Mouse (Mus musculus) ovary, postnatal 36 days (tissue): ENCODE results near the gene Vrk1.

Source experiments
- DNase-seq: peaks from one replicate; pipeline ENCODE4 v3.0.0; 2022; ENCODE audit warnings: low spot score, mixed read lengths

Gene Vrk1

DNA sequence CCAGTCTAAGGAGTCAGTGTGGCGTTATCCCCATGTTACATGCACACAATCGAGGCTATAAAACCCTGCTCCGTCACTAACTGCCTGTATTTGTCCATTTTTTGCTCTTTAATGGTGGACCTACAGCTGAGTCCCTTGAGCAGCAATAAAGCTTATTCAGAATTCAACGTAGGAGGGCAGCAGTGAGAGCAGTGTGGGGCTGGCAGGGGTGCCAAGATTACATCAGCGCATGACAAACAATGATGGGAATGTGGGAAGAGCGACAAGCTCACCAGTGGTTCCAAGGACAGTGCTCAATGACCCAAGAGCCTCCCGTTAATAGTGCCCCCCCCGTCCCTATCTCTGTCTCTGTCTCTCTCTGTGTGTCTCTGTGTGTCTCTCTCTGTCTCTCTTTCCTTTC is 8.3 kb upstream of the Vrk1 start:
- no peak for DNase-seq

DNA sequence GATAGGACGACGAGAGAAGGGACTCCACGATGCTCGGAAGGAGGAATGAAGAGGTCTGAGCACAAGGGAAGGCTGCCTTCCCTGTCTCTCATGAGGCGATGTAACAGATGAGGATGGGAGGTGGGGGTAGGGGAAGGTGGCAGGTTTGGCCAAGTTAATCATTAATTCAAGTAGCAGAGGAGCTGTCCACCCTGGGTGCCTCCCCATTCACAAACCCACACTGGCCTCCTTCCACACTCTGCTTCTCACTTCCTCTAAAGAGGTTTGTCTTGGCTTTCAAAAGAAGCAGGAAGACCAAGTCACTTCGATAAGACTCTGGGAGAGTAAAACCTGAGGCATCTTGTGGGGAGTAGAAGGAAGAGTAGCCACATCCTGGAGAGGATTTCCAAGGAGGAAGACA is 5.3 kb upstream of the Vrk1 start:
- DNase-seq = no peak

DNA sequence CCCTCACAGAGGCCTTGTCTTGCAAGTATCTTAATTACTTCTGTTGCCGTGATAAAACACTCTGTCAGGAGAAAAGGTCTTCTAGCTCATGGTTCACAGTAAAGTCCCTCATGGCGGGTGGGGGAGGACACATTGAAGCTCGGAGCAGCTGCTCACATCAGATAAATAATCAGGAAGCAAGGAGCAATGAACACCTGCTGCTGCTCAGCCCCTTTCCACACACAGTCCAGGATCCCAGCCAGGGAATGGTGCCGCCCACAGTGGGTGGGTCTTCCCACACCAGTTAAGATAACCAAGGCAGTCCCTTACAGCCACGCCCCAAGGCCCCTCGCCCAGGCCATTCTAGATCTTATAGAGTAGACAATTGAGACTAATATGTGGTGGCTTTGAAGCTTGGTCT is 3.8 kb upstream of the Vrk1 start:
- no peak for DNase-seq

DNA sequence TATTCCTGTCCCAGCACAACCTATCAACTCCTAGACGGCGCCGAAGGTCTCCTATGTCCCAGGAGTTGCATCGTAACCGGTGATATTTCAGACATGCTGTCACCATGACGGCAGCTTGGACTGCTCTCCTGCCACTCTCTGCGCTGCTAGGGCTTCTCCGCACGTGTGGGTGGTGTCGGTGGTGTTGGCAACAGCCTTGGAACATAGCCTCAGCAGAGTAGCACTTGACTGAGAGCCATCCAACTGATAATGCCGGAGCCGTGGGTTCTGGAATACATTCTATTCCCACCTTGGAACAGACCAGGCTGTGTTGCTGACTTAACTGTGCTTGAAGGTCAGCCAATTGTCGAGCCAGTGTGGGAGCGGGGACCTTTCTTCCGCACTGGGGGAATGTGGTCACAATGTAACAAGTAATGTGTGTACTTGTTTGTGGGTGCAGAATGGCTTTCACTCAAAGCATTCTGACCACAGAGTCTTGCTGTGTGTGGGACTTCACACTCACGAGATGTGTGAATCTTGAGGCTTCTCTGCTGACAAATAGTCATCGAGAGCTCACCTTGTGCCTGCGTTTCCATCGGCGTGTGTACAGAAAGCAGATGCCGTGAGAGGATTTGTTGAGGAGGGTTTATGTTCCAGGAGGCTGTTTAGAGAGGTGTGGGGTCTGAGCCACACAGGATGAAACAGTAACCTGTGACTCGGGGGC is 1.5 kb upstream of the Vrk1 start:
- DNase-seq = peak; percentile 42

DNA sequence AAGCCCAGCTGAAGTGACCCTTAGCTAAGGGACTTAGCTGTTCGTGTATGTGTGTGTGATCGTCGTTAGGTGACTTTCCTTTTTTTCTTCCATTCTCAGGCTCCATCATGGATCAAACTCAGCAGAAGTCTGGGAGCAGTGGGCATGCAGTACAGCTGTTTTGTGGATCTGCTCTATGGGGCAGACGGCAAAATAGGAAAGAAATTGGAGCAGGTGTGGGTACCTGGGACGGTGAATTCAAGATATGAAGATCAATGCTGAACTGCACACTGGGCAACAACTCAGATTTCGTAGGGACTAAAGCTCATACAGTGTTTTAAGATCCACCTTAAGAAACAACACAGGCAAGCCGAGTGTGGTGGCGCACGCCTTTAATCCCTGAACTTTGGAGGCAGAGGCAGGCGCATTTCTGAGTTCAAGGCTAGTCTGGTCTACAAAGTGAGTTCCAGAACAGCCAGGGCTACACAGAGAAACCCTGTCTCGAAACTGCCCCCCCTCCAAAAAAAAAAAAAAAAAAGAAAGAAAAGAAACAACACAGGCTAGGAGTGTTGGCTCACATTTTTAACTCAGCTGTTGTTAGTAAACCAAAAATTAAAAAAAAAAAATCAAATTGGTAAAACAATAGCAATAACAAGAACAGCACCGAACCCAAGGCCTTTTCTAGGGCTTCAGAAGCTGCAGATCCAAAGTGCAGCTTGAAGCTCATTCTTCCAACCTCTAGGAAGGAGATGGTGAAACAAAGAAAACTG is 732 bp upstream of the Vrk1 start:
- no peak for DNase-seq

DNA sequence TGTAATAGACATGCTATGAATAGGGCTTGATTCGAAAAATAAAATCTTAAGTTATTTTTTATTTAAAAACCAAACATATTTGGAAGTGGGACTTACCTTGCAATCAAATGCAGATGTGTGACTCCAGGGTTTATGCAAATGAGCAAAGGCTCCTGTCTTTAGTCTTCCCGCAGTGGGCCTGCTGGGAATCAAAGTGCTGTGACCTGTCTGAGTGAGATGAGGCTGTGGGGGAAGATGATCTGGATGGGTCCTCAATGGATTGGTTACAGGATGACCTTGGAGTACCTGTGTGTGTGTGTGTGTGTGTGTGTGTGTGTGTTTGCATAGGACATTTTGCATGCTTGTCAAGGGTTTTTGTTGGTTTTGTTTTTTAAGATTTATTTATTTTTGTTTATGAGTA is 2.1 kb downstream of the Vrk1 start:
- no peak for DNase-seq

DNA sequence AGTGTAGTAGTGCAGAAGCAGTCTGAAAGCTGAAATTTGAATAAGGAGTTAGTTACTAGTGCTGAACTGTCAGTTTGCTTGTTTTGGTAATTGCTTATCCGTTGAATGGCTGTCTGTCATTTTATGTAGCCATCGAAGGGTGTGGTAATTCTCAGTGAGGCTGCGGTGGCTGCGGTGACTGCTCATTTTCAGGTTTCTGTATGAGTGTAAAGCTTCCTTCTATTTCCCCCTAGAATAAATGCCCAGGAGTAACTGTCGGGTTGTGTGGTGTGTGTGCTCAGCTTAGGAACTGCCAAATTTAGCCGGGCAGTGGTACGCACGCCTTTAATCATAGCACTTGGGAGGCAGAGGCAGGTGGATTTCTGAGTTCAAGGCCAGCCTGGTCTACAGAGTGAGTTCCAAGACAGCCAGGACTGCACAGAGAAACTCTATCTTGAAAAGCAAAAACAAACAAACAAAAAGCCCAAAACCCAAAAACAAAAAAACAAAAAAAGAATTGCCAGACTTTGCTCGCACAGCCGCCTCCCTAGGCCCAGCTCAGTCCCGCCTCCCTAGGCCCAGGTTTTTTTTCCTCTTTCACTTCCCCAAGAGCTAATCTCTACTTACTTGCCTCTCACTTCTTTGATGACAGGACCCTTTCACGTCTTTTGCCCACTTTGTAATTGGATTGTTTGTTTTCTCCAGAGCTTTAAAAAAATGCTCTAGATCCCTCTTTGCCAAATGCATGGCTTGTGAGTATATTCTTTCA is 6.4 kb downstream of the Vrk1 start:
- no peak for DNase-seq

DNA sequence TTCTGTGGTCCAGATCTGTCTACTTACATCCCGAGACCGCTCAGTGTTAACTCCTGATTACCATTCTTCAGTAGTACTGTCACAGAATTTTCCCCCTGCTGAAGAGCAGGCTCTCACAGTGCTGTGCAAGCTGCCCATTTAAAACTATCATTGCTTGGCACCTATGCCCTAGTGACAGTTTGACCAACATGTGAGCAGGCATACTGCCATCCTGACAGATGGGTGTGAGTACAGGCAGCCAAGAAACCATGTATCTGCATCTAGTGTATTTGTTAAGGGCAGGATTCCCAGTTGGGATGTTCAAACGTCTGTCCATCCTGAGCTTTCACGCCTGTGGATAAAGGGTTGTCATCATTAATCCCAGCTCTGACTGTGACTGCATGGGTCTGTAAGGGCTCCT is 10.0 kb downstream of the Vrk1 start:
- no peak for DNase-seq

DNA sequence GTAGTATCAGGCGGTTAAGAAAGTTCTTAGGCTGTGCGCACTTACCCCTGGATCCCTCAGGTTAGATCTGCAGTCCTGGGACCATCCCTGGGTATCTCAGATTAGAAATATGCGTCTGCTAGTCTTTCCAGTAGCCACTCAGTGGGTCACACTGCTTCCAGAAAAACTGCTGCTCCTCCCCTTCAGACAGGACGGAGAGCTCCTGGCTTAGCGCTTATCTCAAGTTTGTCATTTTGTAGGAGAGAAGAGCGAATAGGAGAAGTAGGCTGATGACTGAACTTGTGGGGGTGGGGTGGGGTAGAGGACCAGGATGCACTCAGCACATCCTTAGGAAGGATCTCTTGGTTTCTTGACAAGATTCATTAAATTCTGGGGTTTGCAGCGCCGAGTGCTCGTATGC is 13.6 kb downstream of the Vrk1 start:
- DNase-seq = no peak

DNA sequence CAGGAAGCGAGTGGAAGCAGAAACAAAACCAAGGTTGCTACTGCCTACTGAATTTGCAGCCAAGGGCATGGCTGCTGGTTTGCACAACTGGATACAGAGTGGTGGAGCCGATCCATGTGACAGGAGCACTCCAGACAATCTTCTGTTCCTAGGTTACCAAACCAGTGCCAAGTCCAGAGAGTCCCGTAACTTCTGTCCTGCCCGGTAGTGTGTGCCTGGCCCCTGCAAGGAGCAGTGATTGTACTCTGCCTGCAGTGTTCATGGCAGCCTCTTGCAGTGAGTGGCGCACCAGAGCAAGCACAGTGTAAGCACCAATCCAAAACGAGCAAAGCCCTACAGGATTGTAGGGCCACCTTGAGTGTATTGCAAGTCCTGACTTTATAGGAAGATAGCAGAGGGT is 15.4 kb downstream of the Vrk1 start:
- DNase-seq = no peak

DNA sequence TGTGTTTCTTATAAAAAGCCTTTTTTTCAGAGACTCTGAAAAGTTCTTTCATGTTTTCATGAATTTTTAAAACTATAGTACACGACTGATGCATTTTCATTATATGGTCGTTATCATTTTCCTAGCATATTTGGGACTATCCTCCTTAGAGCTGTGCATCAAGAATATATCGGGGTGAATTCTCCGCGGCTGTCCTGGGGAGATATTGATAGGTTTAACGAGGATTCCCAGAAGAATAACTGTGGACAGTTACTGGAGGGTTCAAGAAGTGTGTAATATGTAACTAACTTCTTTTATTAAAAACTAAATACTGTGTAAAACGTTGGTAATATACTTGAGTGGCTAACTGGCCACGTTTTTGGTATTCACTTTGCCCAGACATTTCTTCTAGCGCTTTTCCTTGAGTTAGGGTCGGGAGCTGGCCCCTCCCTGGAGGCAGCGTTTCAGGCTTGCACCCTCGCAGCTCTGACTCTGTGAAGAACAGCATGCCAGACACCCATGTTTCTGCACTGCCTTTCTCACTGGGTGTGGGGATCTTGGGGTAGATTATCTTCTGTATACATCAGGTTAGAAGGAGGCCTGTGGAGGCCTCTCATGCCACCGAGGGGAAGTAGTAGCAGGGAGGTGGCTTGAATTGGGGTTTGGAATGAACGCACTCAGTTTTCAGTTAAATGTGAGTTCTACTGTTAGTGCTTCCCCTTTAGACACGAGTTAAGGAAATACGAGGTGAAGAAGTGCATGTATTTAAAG is 16.5 kb downstream of the Vrk1 start:
- no peak for DNase-seq

DNA sequence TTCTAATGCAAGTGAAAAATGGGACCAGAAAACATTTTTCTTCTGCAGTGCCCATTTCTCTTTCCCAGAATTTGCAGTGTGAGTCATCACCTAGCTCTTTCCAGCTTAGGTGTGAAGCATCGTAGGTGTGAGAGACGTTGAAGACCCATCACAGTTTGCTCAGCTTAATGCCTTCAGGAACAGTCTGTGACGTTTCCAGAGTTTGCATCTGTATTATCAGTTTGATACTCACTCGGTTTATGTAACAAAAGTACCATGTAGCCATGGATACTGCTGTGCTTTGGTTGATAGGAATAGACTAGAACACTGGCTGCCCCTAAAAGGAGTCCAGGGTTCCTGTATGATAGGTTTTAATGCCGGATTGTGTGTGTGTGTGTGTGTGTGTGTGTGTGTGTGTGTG is 17.3 kb downstream of the Vrk1 start:
- no peak for DNase-seq

DNA sequence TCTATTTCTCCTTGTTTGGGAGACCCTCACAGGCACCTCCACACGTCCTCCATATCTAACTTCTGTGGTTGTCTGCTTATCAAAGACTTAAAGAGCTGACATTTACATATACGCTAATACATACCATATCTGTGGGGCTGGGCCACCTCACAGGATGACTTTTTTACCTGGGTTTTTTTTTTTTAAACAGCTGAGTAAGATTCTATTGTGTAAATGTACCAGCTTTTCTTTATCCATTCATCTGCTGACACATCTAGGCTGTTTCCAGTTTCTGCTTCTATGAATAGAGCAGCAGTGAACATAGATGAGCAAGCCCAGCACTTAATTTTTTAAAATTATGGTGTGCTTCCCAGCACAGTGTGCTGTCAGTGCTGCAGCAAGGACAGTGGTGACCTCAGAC is 19.6 kb downstream of the Vrk1 start:
- DNase-seq = no peak

DNA sequence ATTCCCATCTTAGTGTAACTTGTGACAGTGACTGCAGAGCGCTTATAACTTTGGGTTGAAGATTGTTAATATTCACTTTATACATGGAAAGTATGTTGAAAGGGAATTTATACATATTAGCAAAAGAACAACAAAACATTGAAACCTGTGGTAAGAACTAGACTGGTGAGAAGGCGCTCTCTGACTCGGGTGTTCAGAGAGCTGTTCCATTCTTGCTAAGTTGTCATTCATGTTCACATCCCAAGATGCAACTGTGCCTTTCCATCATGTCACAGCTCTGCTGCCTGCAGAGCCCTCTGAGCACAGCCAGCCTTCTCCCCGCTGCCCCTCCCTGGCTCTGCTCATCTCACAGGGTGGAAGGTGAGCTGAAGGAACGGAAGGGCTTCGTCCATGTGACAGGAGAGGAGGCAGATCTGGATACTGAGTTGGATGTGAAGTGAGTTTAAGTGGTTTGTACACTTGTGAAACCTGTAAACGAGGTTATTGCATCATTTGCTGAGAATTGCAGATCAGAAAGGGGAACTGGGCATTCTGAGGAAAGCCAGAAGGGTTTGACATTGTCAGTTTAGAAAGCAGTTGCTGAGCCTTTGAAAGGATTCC is 20.2 kb downstream of the Vrk1 start:
- no peak for DNase-seq

DNA sequence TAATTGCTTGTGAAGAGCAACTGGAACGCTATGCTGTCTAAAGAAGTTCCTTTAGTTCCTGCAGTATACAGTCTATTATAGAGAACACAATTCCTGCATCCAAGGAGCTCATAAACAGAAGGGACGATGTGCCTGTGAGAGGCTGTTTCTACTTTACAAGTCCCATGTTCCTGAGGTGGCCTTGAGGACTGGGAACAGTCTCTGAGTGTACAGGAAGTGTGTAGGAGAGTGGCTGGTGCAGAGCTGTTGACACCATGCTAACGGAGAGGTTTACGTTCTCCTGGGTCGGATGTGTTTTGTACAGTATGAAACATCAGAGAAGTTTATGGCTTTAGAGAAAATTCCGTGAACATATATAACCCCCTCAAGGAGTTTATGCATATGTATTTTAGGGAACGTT is 20.8 kb downstream of the Vrk1 start:
- DNase-seq = no peak

DNA sequence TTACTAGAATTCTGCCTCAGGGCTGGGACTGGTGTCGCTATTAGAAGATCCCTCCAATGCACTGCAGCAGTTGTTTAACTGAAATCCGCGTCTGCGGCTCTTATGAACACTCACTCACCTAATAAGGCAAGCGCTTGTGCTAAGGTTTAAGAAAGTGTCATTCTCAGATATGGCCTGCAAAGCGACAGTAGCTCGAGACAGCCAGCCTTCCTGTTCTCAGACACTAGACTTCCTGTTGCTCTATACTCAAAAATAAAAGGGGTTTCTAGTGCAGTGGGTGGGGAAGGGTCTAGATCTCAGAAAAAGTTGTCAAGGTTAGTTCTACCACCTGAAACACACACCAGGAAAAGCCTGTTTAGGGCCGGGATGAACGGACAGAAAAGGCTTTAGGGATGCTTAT is 21.9 kb downstream of the Vrk1 start:
- no peak for DNase-seq

DNA sequence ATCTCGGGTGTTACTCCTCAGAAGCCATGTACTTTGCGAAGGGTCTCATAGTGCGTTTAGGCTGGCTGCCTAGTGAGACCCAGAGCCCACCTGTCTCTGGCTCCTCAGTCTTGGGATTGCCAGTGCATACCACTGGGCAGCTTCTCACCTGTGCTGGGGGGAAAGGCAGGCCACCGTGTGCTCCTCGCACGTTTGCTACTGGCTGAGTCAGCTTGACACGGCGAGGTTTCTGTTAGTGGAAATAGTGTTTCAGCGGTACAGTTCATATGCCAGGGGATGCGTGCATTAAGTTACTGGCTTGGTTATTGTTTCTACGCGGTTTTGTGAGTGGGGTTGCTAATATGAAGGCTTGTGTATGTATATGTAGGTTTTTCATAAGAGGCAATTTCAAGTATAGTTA is 22.3 kb downstream of the Vrk1 start:
- DNase-seq = no peak

DNA sequence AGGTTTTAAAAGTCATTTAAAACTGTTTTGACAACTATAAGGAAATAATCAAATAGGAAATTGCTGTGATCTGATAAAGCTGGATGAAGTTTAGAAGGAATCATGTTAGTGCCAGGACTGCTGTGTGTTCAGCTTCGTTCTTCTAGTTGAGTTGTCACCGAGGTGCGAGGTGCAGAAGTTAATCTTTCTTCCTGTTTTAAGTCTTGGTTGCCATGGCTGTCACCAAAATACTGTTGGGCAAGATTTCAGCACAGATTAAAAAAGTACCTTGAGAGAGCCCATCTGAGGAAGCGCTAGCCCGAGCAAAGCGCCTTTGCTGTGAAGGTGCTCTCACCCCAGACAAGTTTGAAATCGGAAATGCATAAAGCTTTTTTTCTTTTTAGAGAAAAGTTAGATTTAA is 24.2 kb downstream of the Vrk1 start:
- DNase-seq = no peak

DNA sequence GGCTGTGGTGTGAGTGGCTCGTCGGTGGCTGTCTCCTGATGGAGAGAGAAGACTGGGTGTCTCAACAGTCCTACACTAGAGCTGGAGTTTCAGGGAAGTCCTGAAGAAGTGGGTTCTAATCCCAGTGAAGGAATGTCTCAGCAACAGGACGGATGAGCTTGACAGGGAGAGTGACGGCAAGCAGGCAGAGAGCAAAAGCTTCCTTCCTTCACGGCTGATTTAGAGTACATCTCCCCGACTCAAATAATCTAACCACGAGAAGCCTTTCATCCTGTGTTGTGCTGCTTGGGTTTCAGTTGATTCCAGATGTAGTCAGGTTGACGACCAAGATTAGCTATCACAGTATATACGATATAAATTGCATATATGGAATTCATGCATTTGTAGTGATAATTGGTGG is 24.7 kb downstream of the Vrk1 start:
- no peak for DNase-seq

DNA sequence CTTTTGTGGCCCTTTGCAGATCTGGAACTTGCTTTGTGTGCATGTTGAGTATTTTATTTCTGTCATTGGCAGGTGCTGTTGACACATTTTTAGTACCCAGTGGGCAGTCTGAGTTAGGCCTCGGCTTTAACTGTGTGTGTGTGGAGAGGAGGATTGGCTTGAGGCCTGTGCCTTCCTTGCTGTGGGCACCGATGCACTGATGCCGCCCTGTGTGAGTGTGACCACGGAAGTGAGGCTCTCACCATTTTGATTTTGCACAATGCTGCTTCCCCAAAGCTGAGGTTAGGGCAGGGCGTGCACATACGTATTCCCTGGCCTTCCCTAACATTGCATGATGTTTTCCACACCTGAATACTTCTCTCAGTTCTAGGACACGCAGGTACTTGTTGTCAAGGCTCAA is 30.2 kb downstream of the Vrk1 start:
- no peak for DNase-seq

DNA sequence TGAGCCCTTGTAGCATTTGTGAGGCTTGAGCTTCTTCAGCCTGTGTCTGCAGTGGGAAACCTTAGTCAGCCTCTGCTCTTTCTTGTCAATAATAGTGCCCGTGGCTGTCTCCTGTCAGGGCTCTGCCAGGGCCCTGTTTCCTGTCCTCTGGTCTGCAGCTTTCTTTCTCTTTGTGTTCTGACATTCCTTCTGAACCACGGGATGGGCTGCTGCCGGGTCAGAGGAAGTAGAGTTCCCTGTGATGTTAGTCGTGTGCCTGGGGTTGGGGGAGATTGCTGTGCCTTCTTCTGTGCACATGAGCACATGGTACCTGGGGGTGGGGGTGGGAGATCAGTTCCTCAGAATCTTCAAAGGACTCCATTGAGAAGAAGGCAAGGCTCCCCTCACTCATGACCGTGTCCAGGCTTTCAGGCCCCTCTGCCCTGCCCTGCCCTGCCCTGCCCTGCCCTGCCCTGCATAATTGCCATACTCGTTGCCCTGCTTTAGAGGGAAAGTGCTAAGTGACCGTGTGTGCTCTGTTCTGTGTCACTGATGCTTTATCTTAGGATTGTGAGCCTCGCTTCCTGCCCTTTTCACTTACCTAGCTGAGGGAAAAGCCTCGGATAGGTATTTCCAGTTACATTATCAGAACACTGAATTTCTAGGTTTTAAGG is 36.2 kb downstream of the Vrk1 start:
- no peak for DNase-seq

DNA sequence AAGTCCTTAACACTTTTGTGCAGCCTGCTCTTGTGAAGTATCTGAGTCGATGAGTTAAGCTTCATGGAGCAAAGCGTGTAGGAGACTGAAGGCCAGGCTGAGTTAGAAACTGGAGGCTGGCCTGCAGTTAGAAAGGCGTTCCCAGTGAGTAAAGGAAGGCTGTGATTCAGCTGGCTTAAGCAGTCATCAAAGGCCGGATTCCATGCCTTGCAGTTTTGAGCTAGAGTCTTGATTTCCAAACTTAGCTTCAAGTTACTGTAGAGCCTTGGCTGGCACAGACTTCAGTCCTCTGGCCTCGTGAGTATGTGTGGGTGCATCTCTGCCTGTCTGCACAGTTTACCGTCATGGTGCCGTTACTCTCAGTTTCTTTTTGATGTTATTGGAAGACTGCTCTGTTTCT is 42.2 kb downstream of the Vrk1 start:
- no peak for DNase-seq
